Mouse (Mus musculus): ENCODE measurements at regions not wholly inside any gene's neighbourhood (a gene's known extent, or its start where the extent isn't known, plus 50 kb on each side); places are given as distances from the start of the nearest gene placed in this dataset.

DNA sequence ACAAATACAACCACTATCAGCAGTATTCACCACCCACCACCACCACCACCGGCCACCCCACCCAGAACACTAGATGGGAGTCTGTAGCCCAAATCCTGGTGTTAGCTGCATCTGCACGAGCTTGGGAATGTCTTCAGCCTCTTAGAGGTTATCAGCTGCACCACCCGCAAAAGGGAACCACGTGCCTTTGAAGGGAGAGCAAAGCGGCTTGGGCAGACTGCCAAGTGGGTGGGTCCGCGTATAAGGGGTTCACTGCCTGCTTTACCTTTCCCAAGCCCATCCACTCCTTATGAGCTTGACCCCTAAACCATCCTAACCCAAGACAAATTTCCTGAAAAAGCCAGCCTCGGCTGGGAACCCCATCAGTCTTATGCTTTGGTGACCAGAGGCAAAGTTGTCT, 497.2 kb downstream of the Tmem114 start:
- no peak for ATAC-seq
- no peak overlapping the region for H3K9ac ChIP-seq (ENCODE audit: low read depth, low read length)
- no peaks in the 10 kb centered on the region for H3K36me3 ChIP-seq (ENCODE audit: control insufficient read depth, insufficient read depth, low read length)
- no peak overlapping the region for H3K27ac ChIP-seq (ENCODE audit: low read length)
- no peaks in the 10 kb centered on the region for H3K9me3 ChIP-seq (ENCODE audit: control insufficient read depth, low read length)
- H3K27me3 ChIP-seq (replicated peaks; ENCODE audit: control insufficient read depth, insufficient read depth, low read length) = no peaks in the 10 kb centered on the region
- no peak overlapping the region for H3K4me2 ChIP-seq (ENCODE audit: low read depth, low read length)
- H3K4me1 ChIP-seq (ENCODE audit: control insufficient read depth, insufficient read depth, low read length) = no peaks in the 10 kb centered on the region
- no peak overlapping the region for H3K4me3 ChIP-seq (ENCODE audit: low read length)
- 49% methylated on average over 8 of the region's 8 CpGs for WGBS

DNA sequence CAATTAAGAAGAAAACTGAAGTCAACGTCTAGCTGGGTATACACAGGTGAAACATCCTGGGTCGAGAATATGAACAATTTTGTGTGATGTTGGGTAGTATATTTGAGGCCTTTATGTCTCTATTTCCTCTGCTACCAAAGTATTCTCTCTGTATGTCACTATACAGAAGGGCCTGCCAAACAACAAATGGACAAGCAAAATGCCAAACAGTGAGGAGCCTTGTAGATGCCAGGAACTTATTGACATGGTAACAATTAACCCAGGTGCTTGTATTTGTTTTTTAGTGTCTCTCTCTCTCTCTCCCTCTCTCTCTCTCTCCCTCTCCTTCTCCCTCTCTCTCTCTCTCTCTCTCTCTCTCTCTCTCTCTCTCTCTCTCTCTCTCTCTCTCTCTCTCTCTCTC, 529.1 kb downstream of the Tmem114 start:
- ATAC-seq = no peak
- WGBS = 74% methylated on average over 2 of the region's 2 CpGs
- Histone ChIP-seq H3K27ac (ENCODE audit: low read length) (no peak overlapping the region), H3K4me2 (ENCODE audit: low read depth, low read length) (no peak overlapping the region), H3K36me3 (ENCODE audit: control insufficient read depth, insufficient read depth, low read length) (no peaks in the 10 kb centered on the region), H3K9ac (ENCODE audit: low read depth, low read length) (no peak overlapping the region), H3K4me1 (ENCODE audit: control insufficient read depth, insufficient read depth, low read length) (no peaks in the 10 kb centered on the region), H3K4me3 (ENCODE audit: low read length) (no peak overlapping the region), H3K9me3 (ENCODE audit: control insufficient read depth, low read length) (no peaks in the 10 kb centered on the region), H3K27me3 (replicated peaks; ENCODE audit: control insufficient read depth, insufficient read depth, low read length) (no peaks in the 10 kb centered on the region)

DNA sequence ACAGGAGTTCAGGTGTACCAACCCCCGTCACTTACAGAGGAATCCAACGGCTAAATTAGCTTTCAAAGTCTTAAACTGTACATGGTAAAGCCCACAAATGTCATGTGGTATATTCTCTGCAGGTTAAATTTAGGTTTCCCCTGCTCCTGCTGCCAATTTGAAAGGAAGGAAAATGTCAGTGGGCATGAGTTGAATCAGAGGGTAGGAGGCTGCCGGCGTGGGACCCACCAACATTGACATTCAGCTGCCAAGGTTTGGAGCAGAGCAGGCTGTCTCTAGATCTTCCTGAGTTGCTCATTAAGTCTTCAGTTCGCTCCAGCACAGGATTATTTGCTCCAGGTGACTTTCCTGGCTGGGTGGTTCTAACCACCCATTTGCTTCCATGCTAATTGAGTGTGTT, 532.1 kb downstream of the Tmem114 start:
- Histone ChIP-seq H3K9ac (ENCODE audit: low read depth, low read length) (no peak overlapping the region), H3K4me1 (ENCODE audit: control insufficient read depth, insufficient read depth, low read length) (no peaks in the 10 kb centered on the region), H3K27ac (ENCODE audit: low read length) (no peak overlapping the region), H3K4me2 (ENCODE audit: low read depth, low read length) (no peak overlapping the region), H3K9me3 (ENCODE audit: control insufficient read depth, low read length) (no peaks in the 10 kb centered on the region), H3K4me3 (ENCODE audit: low read length) (no peak overlapping the region), H3K36me3 (ENCODE audit: control insufficient read depth, insufficient read depth, low read length) (no peaks in the 10 kb centered on the region), H3K27me3 (replicated peaks; ENCODE audit: control insufficient read depth, insufficient read depth, low read length) (no peaks in the 10 kb centered on the region)
- WGBS = 80% methylated on average over 5 of the region's 5 CpGs
- no peak for ATAC-seq

DNA sequence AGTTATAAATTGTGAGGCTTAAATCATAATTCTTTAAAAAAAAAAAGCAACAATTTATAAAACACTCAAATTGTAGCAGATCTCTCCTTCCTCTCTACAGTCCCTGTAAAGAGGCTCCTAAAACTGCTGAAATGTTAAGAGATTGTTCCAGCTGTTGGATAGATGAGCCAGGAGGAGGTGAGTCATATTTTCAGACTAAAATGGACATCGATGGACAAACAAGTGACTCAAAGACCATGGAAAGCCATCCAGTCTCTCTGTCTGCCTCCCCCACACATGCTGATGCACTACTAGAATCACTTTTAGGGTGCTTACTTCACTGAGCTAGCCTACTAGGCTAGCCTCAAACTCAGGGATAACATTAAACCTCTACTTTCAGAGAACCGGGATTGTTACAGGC, 561.5 kb downstream of the Tmem114 start:
- 100% methylated on average over 2 of the region's 2 CpGs for WGBS

DNA sequence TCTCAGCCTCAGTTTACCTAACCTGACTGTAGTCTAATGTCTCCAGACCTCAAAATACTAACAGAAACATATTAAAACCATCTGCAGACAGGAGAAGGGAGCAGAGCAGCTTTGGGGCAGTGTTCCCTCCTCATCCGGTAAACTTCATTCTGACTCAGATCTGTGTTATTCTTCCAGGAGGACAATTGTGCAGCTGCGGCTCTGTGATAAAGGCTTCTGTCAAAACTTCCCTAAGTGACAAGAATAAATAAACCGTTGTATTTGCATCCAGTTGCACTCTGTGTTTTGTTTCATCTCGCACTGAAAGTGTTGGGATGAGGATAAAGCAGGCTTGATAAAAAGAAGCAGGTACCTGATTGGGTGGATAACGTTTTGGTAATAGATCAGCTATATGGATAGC, 585.8 kb downstream of the Tmem114 start:
- Histone ChIP-seq H3K27me3 (replicated peaks; ENCODE audit: control insufficient read depth, insufficient read depth, low read length) (no peaks in the 10 kb centered on the region), H3K4me1 (ENCODE audit: control insufficient read depth, insufficient read depth, low read length) (no peaks in the 10 kb centered on the region), H3K4me3 (ENCODE audit: low read length) (no peak overlapping the region), H3K4me2 (ENCODE audit: low read depth, low read length) (no peak overlapping the region), H3K9me3 (ENCODE audit: control insufficient read depth, low read length) (no peaks in the 10 kb centered on the region), H3K36me3 (ENCODE audit: control insufficient read depth, insufficient read depth, low read length) (no peaks in the 10 kb centered on the region), H3K9ac (ENCODE audit: low read depth, low read length) (no peak overlapping the region), H3K27ac (ENCODE audit: low read length) (no peak overlapping the region)
- ATAC-seq = no peak
- 57% methylated on average over 5 of the region's 5 CpGs for WGBS

More for the DNA sequence above, 561.5 kb downstream of the Tmem114 start:
- Histone ChIP-seq H3K9ac (ENCODE audit: low read depth, low read length) (no peak overlapping the region), H3K27ac (ENCODE audit: low read length) (no peak overlapping the region), H3K4me1 (ENCODE audit: control insufficient read depth, insufficient read depth, low read length) (no peaks in the 10 kb centered on the region), H3K4me2 (ENCODE audit: low read depth, low read length) (no peak overlapping the region), H3K4me3 (ENCODE audit: low read length) (no peak overlapping the region), H3K27me3 (replicated peaks; ENCODE audit: control insufficient read depth, insufficient read depth, low read length) (no peaks in the 10 kb centered on the region), H3K9me3 (ENCODE audit: control insufficient read depth, low read length) (no peaks in the 10 kb centered on the region), H3K36me3 (ENCODE audit: control insufficient read depth, insufficient read depth, low read length) (no peaks in the 10 kb centered on the region)
- ATAC-seq = no peak

DNA sequence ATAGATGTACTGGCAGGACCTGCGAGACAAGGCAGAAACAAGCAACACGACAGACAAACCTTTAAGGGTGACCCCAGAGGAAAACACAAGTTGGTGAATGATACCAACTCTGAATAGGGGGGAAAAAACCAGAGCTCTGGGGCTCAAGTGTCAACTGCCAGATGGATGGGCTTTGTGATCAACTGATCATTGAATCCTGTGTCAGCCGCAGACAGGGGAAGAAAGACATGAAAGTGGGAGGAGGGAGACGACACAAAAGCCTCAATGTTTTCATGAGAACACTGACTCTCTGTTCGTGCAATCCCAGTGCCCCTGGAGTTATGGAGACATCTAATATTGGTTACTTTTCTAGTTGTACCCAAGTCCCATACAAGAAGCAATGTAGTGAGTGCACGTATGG, 593.8 kb downstream of the Tmem114 start:
- Histone ChIP-seq H3K9me3 (ENCODE audit: control insufficient read depth, low read length) (no peaks in the 10 kb centered on the region), H3K27me3 (replicated peaks; ENCODE audit: control insufficient read depth, insufficient read depth, low read length) (no peaks in the 10 kb centered on the region), H3K4me2 (ENCODE audit: low read depth, low read length) (no peak overlapping the region), H3K4me1 (ENCODE audit: control insufficient read depth, insufficient read depth, low read length) (no peaks in the 10 kb centered on the region), H3K4me3 (ENCODE audit: low read length) (no peak overlapping the region), H3K36me3 (ENCODE audit: control insufficient read depth, insufficient read depth, low read length) (no peaks in the 10 kb centered on the region), H3K9ac (ENCODE audit: low read depth, low read length) (no peak overlapping the region), H3K27ac (ENCODE audit: low read length) (no peak overlapping the region)
- 57% methylated on average over 6 of the region's 6 CpGs for WGBS
- no peak for ATAC-seq

DNA sequence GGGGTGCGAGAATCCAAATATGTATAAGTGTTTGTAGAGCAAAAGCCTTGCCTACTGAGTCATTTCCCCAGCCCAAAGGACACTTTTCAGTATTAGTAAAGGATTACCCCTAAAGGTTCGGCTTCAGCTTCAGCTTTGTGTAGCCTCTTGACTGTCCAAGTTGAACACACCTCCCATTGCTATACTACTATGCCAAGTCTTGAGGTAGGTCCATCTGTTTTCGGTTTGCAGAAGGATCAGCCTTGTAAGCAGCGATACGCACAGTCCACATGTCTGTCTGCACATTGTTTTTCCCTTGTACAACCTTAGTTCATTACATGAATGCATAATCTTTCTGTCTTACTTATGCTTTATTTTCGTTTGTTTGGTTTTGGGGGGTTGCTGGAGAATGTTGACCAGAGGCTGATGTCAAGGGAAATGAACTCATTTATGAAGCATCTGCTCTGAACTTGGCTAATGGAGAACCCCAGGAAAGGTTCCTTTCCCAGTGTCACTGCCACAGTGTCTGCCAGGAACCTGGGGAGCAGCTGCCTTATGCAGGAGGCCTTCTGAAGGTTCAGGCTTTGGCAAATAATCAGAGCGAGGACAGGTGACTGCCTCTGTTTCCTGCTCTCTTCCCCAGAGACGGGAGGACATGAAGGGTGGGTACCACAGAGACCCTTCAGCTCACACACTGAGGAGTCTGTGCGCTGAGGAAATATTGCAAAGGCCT, 594.8 kb downstream of the Tmem114 start:
- no peak overlapping the region for H3K4me2 ChIP-seq (ENCODE audit: low read depth, low read length)
- no peak overlapping the region for H3K9ac ChIP-seq (ENCODE audit: low read depth, low read length)
- no peaks in the 10 kb centered on the region for H3K4me1 ChIP-seq (ENCODE audit: control insufficient read depth, insufficient read depth, low read length)
- H3K36me3 ChIP-seq (ENCODE audit: control insufficient read depth, insufficient read depth, low read length) = no peaks in the 10 kb centered on the region
- ATAC-seq = no peak
- WGBS = 81% methylated on average over 9 of the region's 9 CpGs
- no peaks in the 10 kb centered on the region for H3K27me3 ChIP-seq (replicated peaks; ENCODE audit: control insufficient read depth, insufficient read depth, low read length)
- H3K27ac ChIP-seq (ENCODE audit: low read length) = no peak overlapping the region
- no peaks in the 10 kb centered on the region for H3K9me3 ChIP-seq (ENCODE audit: control insufficient read depth, low read length)
- no peak overlapping the region for H3K4me3 ChIP-seq (ENCODE audit: low read length)

DNA sequence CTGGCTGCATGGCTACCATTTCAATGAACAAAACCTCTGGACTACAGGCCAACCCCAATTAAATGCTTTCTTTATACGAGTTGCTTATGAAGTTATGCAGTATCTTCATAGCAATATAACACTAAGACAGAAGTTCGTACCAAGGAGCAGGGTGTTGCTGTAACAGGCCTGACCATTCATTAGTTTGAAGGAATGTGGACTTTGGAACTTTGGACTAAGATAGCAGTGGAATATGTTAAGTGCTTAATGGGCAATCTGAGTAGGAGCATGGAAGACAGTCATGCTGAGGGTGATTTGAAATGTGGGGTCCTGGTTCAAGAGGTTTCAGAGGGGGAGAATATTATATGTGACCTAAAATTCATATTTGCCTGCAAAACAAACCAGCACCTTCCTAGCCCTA, 623.8 kb downstream of the Tmem114 start:
- H3K4me1 ChIP-seq (ENCODE audit: control insufficient read depth, insufficient read depth, low read length) = no peaks in the 10 kb centered on the region
- no peaks in the 10 kb centered on the region for H3K9me3 ChIP-seq (ENCODE audit: control insufficient read depth, low read length)
- H3K36me3 ChIP-seq (ENCODE audit: control insufficient read depth, insufficient read depth, low read length) = no peaks in the 10 kb centered on the region
- ATAC-seq = peak; percentile 48; the same call in 1 of the 2 replicates
- H3K27ac ChIP-seq (ENCODE audit: low read length) = no peak overlapping the region
- H3K9ac ChIP-seq (ENCODE audit: low read depth, low read length) = no peak overlapping the region
- no peak overlapping the region for H3K4me3 ChIP-seq (ENCODE audit: low read length)
- no peaks in the 10 kb centered on the region for H3K27me3 ChIP-seq (replicated peaks; ENCODE audit: control insufficient read depth, insufficient read depth, low read length)
- H3K4me2 ChIP-seq (ENCODE audit: low read depth, low read length) = no peak overlapping the region
- 65% methylated on average over 2 of the region's 2 CpGs for WGBS

DNA sequence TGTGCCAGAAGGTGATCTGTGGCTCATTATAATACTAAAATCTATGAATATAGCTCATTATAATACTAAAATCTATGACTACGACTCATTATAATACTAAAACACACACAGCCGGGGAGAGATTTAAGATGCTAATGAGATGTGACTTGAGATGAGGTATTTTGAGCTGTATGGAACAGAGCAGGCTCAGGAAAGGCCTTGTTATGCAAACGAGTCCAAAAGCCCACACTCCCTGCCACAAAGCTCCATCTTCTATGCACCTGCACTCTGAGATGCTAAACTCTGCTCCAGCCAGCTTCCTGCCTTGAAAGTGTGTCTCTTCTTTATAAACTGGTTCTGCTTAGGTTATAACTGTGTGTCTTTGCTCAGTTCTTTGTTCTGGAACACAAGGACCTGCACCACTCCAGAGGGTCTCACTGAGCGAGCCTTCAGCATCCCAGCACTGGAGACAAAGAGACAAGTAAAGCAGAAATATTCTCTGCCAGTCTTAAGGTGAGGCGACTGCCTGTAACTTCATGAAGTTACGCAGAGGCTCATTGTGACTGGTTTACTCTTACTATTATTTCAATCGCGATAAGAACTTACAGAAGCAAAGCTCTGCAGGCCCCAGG, 627.7 kb downstream of the Tmem114 start:
- WGBS = 65% methylated on average over 8 of the region's 8 CpGs
- Histone ChIP-seq H3K27ac (ENCODE audit: low read length) (no peak overlapping the region), H3K9me3 (ENCODE audit: control insufficient read depth, low read length) (no peaks in the 10 kb centered on the region), H3K4me1 (ENCODE audit: control insufficient read depth, insufficient read depth, low read length) (no peaks in the 10 kb centered on the region), H3K4me3 (ENCODE audit: low read length) (no peak overlapping the region), H3K27me3 (replicated peaks; ENCODE audit: control insufficient read depth, insufficient read depth, low read length) (no peaks in the 10 kb centered on the region), H3K4me2 (ENCODE audit: low read depth, low read length) (no peak overlapping the region), H3K36me3 (ENCODE audit: control insufficient read depth, insufficient read depth, low read length) (no peaks in the 10 kb centered on the region), H3K9ac (ENCODE audit: low read depth, low read length) (no peak overlapping the region)
- ATAC-seq = no peak

DNA sequence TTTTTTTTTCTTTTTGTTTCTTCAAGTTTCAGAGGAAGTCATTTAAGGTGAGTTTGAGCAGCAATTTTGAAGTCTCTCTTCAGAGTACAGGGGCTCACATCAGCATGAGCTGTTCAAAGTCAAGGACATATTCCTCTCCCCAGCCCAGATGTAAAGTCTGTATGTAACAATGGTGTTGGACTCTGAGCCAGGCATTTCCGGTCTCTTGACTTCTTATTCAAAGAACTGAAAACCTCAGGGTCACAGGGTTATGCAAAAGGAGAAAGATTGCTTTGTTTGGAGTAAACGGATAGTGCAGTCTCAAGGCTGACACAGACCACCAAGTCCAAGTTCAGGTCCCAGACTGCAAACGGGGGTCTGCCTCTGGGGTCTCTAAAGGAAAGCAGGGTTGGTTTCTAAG, 629.4 kb downstream of the Tmem114 start:
- no peak overlapping the region for H3K4me3 ChIP-seq (ENCODE audit: low read length)
- H3K4me1 ChIP-seq (ENCODE audit: control insufficient read depth, insufficient read depth, low read length) = no peaks in the 10 kb centered on the region
- no peaks in the 10 kb centered on the region for H3K27me3 ChIP-seq (replicated peaks; ENCODE audit: control insufficient read depth, insufficient read depth, low read length)
- H3K27ac ChIP-seq (ENCODE audit: low read length) = no peak overlapping the region
- 52% methylated on average over 3 of the region's 3 CpGs for WGBS
- no peaks in the 10 kb centered on the region for H3K9me3 ChIP-seq (ENCODE audit: control insufficient read depth, low read length)
- H3K4me2 ChIP-seq (ENCODE audit: low read depth, low read length) = no peak overlapping the region
- no peak overlapping the region for H3K9ac ChIP-seq (ENCODE audit: low read depth, low read length)
- no peak for ATAC-seq
- H3K36me3 ChIP-seq (ENCODE audit: control insufficient read depth, insufficient read depth, low read length) = no peaks in the 10 kb centered on the region
